Mouse (Mus musculus): ENCODE measurements around the gene Lime1. TPM values are rescaled to one million over a fixed set of nuclear protein-coding genes. Genes with fewer than 3 reads are reported as not detected.
A peak's percentile ranks its signal among the peaks of the same experiment; 100 is the strongest.

Gene Lime1
- polyA plus RNA-seq, 1 experiment = 89.8 TPM

DNA sequence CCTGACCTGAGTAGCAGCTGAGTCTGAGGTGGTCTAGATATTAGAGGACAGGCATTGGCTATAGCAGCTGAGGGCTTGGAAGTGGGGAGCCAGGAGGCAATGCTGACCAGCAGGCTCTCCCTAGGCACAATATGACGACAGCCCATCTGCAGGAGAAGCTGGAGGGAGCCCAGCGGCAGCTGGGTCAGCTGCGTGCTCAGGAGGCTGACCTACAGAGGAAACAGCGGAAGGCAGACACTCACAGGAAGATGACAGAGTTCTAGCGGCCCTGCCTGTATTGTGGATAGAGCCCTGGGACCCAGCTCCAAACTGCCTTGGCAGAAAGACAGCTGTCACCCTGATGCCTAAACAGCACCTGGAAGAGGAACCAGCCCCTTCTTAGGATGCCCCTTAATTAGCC is 373 bp downstream of the Lime1 start:
- no peaks in the 10 kb centered on the region for H3K27me3 ChIP-seq (ENCODE audit: control insufficient read depth, insufficient read depth, low read length)
- H3K4me3 ChIP-seq (ENCODE audit: low read depth, low read length) = no peak overlapping the region
- TF ChIP-seq CTCF (IDR thresholded peaks at IDR 0.05; ENCODE audit: extremely low read depth, insufficient read length, insufficient replicate concordance, low read depth, low read length) (no peak), POLR2A (IDR thresholded peaks at IDR 0.05; ENCODE audit: low read depth, low read length) (no peak)
- WGBS = 88% methylated on average over 5 of the region's 5 CpGs
- peaks cover 2% of the 10 kb centered on the region; the same call in 1 of the 2 replicates for H3K4me1 ChIP-seq (ENCODE audit: control insufficient read depth, insufficient read depth, insufficient read length, low read length)
- no peak overlapping the region for H3K27ac ChIP-seq (ENCODE audit: insufficient read depth, low read depth, low read length)
- H3K36me3 ChIP-seq (ENCODE audit: control insufficient read depth, insufficient read depth, low read length) = peaks cover 58% of the 10 kb centered on the region

DNA sequence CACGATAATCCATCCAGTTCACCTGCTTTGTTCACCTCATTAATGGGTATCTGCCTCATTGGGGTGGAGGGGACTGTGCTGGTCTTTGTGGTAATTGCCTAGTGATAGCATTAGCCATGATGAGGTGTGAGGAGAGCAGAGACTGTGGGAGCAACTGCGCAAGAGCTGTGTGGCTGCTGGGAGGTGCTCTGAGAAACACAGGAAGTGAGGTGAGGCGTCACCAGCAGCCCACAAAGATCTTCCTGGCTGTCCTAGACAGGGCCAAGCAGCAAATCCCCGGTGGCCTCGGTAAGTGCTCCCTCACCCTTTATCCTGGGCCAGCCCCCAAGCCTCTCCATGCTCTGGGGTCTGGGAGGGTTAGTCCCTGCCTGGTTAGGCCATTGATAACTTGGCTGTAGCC is 1.2 kb downstream of the Lime1 start:
- TF ChIP-seq POLR2A (IDR thresholded peaks at IDR 0.05; ENCODE audit: low read depth, low read length) = no peak
- TF ChIP-seq CTCF (IDR thresholded peaks at IDR 0.05; ENCODE audit: extremely low read depth, insufficient read length, insufficient replicate concordance, low read depth, low read length) = no peak
- Histone ChIP-seq H3K4me1 (ENCODE audit: control insufficient read depth, insufficient read depth, insufficient read length, low read length) (peaks cover 2% of the 10 kb centered on the region; the same call in 1 of the 2 replicates), H3K27me3 (ENCODE audit: control insufficient read depth, insufficient read depth, low read length) (no peaks in the 10 kb centered on the region), H3K27ac (ENCODE audit: insufficient read depth, low read depth, low read length) (no peak overlapping the region), H3K4me3 (ENCODE audit: low read depth, low read length) (peak overlapping the region; percentile 35), H3K36me3 (ENCODE audit: control insufficient read depth, insufficient read depth, low read length) (peaks cover 64% of the 10 kb centered on the region)
- 84% methylated on average over 5 of the region's 5 CpGs for WGBS

DNA sequence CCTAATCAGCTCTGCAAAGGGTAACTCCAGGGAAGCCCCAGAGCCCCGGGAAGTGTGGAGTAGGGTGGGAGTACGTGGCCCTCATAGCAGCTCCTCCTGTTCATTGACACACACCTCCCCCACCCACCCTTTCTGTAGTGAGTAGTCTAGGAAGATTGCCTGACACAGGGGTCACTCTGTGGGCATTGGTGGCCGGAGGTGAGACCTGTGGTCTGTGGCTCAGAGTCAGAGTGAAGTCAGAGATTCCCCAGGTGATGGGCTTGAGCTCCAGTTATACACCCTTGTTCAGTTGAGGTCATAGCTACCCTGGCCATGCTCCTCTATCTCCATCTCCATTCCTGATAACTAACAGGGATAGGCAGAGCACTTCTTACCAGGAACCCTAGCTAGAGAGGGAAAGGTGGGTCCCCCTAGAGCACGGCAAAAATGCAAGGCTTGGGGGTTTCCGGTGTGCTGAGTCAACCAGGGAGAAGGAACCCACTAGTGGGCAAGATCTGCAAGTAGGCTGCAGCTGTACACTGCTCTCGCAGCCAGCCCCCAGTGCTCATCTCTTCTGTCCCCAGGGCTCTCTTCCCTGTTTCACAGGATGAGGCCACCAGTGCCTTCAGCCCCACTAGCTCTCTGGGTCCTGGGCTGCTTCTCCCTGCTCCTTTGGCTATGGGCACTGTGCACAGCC is 1.9 kb downstream of the Lime1 start:
- H3K36me3 ChIP-seq (ENCODE audit: control insufficient read depth, insufficient read depth, low read length) = peaks cover 64% of the 10 kb centered on the region
- H3K4me3 ChIP-seq (ENCODE audit: low read depth, low read length) = peak overlapping the region; percentile 35
- H3K27ac ChIP-seq (ENCODE audit: insufficient read depth, low read depth, low read length) = no peak overlapping the region
- H3K4me1 ChIP-seq (ENCODE audit: control insufficient read depth, insufficient read depth, insufficient read length, low read length) = peaks cover 2% of the 10 kb centered on the region; the same call in 1 of the 2 replicates
- 91% methylated on average over 6 of the region's 6 CpGs for WGBS
- H3K27me3 ChIP-seq (ENCODE audit: control insufficient read depth, insufficient read depth, low read length) = no peaks in the 10 kb centered on the region
- TF ChIP-seq CTCF (IDR thresholded peaks at IDR 0.05; ENCODE audit: extremely low read depth, insufficient read length, insufficient replicate concordance, low read depth, low read length) (no peak), POLR2A (IDR thresholded peaks at IDR 0.05; ENCODE audit: low read depth, low read length) (no peak; the same call in 1 of the 2 replicates)

DNA sequence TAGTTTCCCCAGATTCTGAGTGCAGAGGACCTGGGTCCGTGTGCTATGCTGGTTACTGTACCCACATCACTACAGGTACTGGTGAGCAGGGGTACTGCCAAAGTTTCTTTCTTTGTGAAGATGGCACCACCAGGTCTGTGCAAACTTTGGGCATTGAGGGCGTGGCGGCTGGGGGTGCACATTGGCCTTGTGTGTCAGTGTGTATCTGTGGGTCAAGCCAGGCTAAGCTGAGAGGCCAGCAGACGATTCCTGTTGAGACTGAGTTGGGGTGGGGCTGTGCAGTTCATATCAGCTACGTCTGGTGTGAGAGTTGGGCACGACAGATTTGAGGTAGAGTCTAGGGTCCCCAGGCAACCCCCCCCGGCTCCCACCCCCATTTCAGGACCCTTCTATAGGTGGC is 4.6 kb downstream of the Lime1 start:
- TF ChIP-seq POLR2A (IDR thresholded peaks at IDR 0.05; ENCODE audit: low read depth, low read length) (no peak), CTCF (IDR thresholded peaks at IDR 0.05; ENCODE audit: extremely low read depth, insufficient read length, insufficient replicate concordance, low read depth, low read length) (no peak)
- 83% methylated on average over 7 of the region's 7 CpGs for WGBS
- Histone ChIP-seq H3K4me1 (ENCODE audit: control insufficient read depth, insufficient read depth, insufficient read length, low read length) (no peaks in the 10 kb centered on the region), H3K27ac (ENCODE audit: insufficient read depth, low read depth, low read length) (no peak overlapping the region), H3K4me3 (ENCODE audit: low read depth, low read length) (no peak overlapping the region), H3K36me3 (ENCODE audit: control insufficient read depth, insufficient read depth, low read length) (peaks cover 52% of the 10 kb centered on the region), H3K27me3 (ENCODE audit: control insufficient read depth, insufficient read depth, low read length) (no peaks in the 10 kb centered on the region)

DNA sequence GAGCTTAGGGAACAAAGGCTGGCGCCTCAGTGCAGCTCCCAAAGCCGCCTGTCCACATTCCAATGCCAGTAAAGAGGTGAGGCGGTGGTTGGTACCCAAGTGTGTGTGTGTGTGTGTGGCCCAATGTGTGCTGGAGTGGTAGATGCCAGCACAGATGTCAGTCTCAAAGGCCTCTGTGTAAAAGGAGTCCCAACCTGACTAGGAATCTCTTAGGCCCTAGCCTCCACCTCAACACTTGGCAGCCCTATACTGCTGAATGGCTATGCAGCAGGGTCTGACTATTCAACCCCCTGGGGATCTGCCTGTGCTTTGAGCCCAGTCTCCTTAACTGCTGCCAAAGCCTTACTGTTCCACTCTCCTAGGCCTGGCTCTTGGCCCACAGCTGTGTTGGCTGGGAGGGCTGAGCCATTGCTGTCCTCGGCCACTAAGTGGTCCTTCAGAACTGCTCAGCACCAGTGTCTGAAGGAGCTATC is 5.1 kb downstream of the Lime1 start:
- TF ChIP-seq POLR2A (IDR thresholded peaks at IDR 0.05; ENCODE audit: low read depth, low read length) (no peak), CTCF (IDR thresholded peaks at IDR 0.05; ENCODE audit: extremely low read depth, insufficient read length, insufficient replicate concordance, low read depth, low read length) (no peak)
- no peaks in the 10 kb centered on the region for H3K4me1 ChIP-seq (ENCODE audit: control insufficient read depth, insufficient read depth, insufficient read length, low read length)
- 88% methylated on average over 4 of the region's 4 CpGs for WGBS
- H3K27me3 ChIP-seq (ENCODE audit: control insufficient read depth, insufficient read depth, low read length) = no peaks in the 10 kb centered on the region
- peaks cover 47% of the 10 kb centered on the region for H3K36me3 ChIP-seq (ENCODE audit: control insufficient read depth, insufficient read depth, low read length)
- no peak overlapping the region for H3K4me3 ChIP-seq (ENCODE audit: low read depth, low read length)
- no peak overlapping the region for H3K27ac ChIP-seq (ENCODE audit: insufficient read depth, low read depth, low read length)

DNA sequence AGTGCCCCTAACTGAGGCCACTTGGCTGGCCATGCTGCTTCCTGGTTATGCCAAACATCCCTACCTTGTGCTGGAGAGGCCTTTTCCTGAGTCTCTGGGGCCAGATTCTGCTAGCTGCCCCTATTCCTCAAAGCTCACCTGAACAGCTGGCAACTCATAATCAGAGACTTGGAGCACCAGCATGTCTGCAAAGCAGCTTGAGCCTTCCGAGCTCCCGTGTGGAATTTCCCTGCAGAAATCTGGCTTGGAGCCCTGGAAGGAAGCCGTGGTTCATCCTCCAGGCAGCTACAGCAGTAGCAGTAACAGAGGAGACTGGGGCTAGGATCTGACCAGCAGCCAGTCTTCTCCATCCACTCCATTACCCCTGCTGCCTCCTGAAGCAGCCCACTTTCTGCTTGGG is 6.0 kb downstream of the Lime1 start:
- peaks cover 38% of the 10 kb centered on the region for H3K36me3 ChIP-seq (ENCODE audit: control insufficient read depth, insufficient read depth, low read length)
- H3K27me3 ChIP-seq (ENCODE audit: control insufficient read depth, insufficient read depth, low read length) = no peaks in the 10 kb centered on the region
- no peak overlapping the region for H3K4me3 ChIP-seq (ENCODE audit: low read depth, low read length)
- no peaks in the 10 kb centered on the region for H3K4me1 ChIP-seq (ENCODE audit: control insufficient read depth, insufficient read depth, insufficient read length, low read length)
- TF ChIP-seq CTCF (IDR thresholded peaks at IDR 0.05; ENCODE audit: extremely low read depth, insufficient read length, insufficient replicate concordance, low read depth, low read length) = no peak
- no peak for TF ChIP-seq POLR2A (IDR thresholded peaks at IDR 0.05; ENCODE audit: low read depth, low read length)
- no peak overlapping the region for H3K27ac ChIP-seq (ENCODE audit: insufficient read depth, low read depth, low read length)
- WGBS = 71% methylated on average over 3 of the region's 3 CpGs

DNA sequence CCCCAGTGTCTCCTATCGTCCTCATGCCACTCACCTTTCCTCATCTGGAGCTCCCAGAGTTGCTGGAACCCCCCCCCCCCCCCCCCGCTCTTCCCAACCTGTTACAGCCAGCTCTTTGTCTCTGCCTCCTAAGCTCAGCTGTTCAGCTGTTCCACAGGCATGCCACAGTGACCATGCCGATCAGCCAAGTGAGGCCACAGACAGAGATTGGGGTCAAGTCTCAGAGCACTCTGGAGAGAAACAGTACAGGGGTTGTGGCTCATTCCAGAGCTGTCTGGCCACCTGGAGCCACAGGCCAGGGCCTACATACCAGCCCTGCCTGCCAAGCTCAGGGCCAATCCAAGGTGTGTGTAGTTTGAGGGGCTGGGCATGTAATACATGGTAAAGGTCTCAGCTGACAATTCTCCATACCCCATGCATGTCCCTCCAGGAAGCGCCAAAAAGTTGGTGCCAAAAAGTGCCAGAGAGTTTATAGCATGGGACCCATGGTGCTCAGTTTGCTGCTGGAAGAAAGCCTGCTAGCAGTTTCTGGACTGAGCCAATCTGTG is 6.9 kb downstream of the Lime1 start:
- TF ChIP-seq POLR2A (IDR thresholded peaks at IDR 0.05; ENCODE audit: low read depth, low read length) = no peak
- no peak for TF ChIP-seq CTCF (IDR thresholded peaks at IDR 0.05; ENCODE audit: extremely low read depth, insufficient read length, insufficient replicate concordance, low read depth, low read length)
- no peaks in the 10 kb centered on the region for H3K4me1 ChIP-seq (ENCODE audit: control insufficient read depth, insufficient read depth, insufficient read length, low read length)
- H3K36me3 ChIP-seq (ENCODE audit: control insufficient read depth, insufficient read depth, low read length) = peaks cover 32% of the 10 kb centered on the region
- no peak overlapping the region for H3K27ac ChIP-seq (ENCODE audit: insufficient read depth, low read depth, low read length)
- WGBS = 83% methylated on average over 4 of the region's 4 CpGs
- no peaks in the 10 kb centered on the region for H3K27me3 ChIP-seq (ENCODE audit: control insufficient read depth, insufficient read depth, low read length)
- no peak overlapping the region for H3K4me3 ChIP-seq (ENCODE audit: low read depth, low read length)

Data from small intestine, adult 2 months (tissue).